Mouse (Mus musculus): Measurements from ENCODE around the gene Mmp14.

The Mmp14 gene

GRCm38 (mm10) chr14:54435194-54435918, 3.9 kb downstream of the Mmp14 start:
- DNase-seq, result no peak

GRCm38 (mm10) chr14:54439155-54439554, 7.7 kb downstream of the Mmp14 start:
- no peak for DNase-seq

- DNase-seq, result no peak
These were observed 8.2 kb downstream of the Mmp14 start for GRCm38 (mm10) chr14:54439610-54440009.

GRCm38 (mm10) chr14:54440538-54440937, 9.1 kb downstream of the Mmp14 start:
- DNase-seq, result no peak

- no peak for DNase-seq
These were observed 10.0 kb downstream of the Mmp14 start for GRCm38 (mm10) chr14:54441365-54441764.

GRCm38 (mm10) chr14:54442548-54442947, 11.1 kb downstream of the Mmp14 start:
- no peak for DNase-seq

- DNase-seq, result no peak
These were observed 11.8 kb downstream of the Mmp14 start for GRCm38 (mm10) chr14:54443196-54443595.

- DNase-seq, result no peak
These were observed 12.6 kb downstream of the Mmp14 start for GRCm38 (mm10) chr14:54443712-54444618.

GRCm38 (mm10) chr14:54445476-54445875, 14.1 kb downstream of the Mmp14 start:
- DNase-seq, result no peak

- DNase-seq, result no peak
These were observed 22.2 kb downstream of the Mmp14 start for GRCm38 (mm10) chr14:54453566-54453965.

GRCm38 (mm10) chr14:54454669-54455528, 23.5 kb downstream of the Mmp14 start:
- no peak for DNase-seq

- DNase-seq, result no peak
These were observed 26.6 kb downstream of the Mmp14 start for GRCm38 (mm10) chr14:54457907-54458569.

GRCm38 (mm10) chr14:54462146-54462545, 30.7 kb downstream of the Mmp14 start:
- DNase-seq, result no peak

- no peak for DNase-seq
These were observed 31.9 kb downstream of the Mmp14 start for GRCm38 (mm10) chr14:54463108-54463958.

- peak; percentile 84 for DNase-seq
These were observed 32.5 kb downstream of the Mmp14 start, which contains the start of gene Lrp10 for GRCm38 (mm10) chr14:54463959-54464292. TSS of gene Lrp10 (plus strand) at chr14:54464137.

GRCm38 (mm10) chr14:54464293-54465005, 33.0 kb downstream of the Mmp14 start:
- DNase-seq, result peak; percentile 73

GRCm38 (mm10) chr14:54471467-54471866, 40.1 kb downstream of the Mmp14 start:
- DNase-seq, result no peak

- DNase-seq, result no peak
These were observed 41.3 kb downstream of the Mmp14 start for GRCm38 (mm10) chr14:54472671-54473070.

GRCm38 (mm10) chr14:54474744-54475143, 43.3 kb downstream of the Mmp14 start:
- DNase-seq, result no peak

- peak; percentile 85 for DNase-seq
These were observed 44.8 kb downstream of the Mmp14 start, which contains the start of gene Rem2 for GRCm38 (mm10) chr14:54475941-54476844. TSS of gene Rem2 (plus strand) at chr14:54476100.
